Mouse (Mus musculus): ENCODE data around the gene Atp5h.

GRCm38 (mm10) chr11:115424666-115425065, 4.9 kb upstream of the Atp5h start:
- TF ChIP-seq MYOG (IDR thresholded peaks at IDR 0.05; ENCODE audit: control insufficient read depth, extremely low read depth, insufficient read length), result no peak
- TF ChIP-seq CTCF (IDR thresholded peaks at IDR 0.05; ENCODE audit: control insufficient read depth, insufficient read depth, insufficient read length), result no peak
- no peak for TF ChIP-seq MAX (IDR thresholded peaks at IDR 0.05)
- TF ChIP-seq USF1 (IDR thresholded peaks at IDR 0.05; ENCODE audit: low read depth), result no peak
- TF ChIP-seq MYOD1 (IDR thresholded peaks at IDR 0.05; ENCODE audit: control insufficient read depth, insufficient read length, low read depth), result no peak
- no peak for TF ChIP-seq FOSL1 (IDR thresholded peaks at IDR 0.05; ENCODE audit: insufficient read depth, low read length, poor library complexity, severe bottlenecking)
- TF ChIP-seq CEBPB (IDR thresholded peaks at IDR 0.05; ENCODE audit: low read depth), result no peak
